Mouse (Mus musculus) ES-E14 (cell line): ENCODE data around the gene Gm28305.

ENCODE experiments used
- ZC3H11A ChIP-seq: IDR thresholded peaks from 2 replicates; pipeline ENCODE4 v1.6.1; 2012; ENCODE audit warnings: low read depth, mild to moderate bottlenecking, inconsistent platforms, low read length, borderline replicate concordance
- ZNF384 ChIP-seq: IDR thresholded peaks from 2 replicates; pipeline ENCODE4 v1.6.1; 2012; ENCODE audit warnings: low read depth, low read length, inconsistent platforms

DNA sequence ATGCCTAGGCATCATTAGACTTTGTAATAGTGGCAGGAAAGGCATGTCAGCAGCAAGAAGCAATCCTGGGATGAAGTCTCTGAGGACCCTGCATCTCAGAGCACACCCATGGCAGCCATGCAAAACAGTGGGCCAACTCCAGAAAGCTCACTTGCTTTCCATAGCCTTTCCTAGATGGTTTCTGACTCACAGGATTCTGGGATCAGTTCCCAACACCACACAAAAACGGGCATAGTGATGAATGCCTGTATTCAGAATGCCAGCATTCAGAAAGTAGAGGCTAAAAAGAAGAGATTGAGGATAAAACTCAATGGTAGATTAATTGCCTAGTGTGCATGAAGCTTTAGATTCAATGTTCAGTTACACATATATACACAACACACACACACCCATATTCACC, 25.9 kb upstream of the Gm28305 start:
- TF ChIP-seq ZNF384, result no peak
- no peak for TF ChIP-seq ZC3H11A
